Mouse (Mus musculus) liver, embryonic 14.5 days (tissue): Measurements from ENCODE around the gene Adssl1.

Experiments used
- CTCF ChIP-seq: IDR thresholded peaks from 2 replicates; pipeline ENCODE4 v1.5.1; 2016; ENCODE audit warnings: antibody characterized with exemption, low read depth, control low read depth
- EP300 ChIP-seq: IDR thresholded peaks from 2 replicates; pipeline ENCODE4 v1.6.1; 2016; ENCODE audit warnings: antibody characterized with exemption, low read depth

DNA sequence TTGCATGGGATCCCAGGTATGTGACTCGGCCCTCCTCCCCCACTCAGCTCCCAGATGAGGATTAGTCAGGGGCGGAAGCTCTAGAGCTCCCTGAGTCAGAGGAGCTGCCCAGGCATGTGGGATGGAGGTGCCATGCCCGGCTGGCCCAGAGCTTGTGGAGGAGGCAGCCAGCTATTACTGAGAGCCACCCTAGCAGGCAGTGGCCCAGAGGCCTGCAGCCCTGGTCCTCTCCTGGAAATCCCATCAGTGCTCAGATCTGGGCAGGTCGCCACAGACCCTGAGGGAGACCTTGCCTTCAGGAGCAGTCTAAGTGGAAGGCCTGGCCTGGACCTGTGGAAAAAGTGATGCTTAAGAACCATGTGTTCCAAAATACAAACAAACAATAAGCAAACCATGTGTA lies 24.2 kb upstream of the Adssl1 start:
- TF ChIP-seq EP300, result no peak
- no peak for TF ChIP-seq CTCF
